Mouse (Mus musculus): Measurements from ENCODE around the gene Ralgapb.

DNA sequence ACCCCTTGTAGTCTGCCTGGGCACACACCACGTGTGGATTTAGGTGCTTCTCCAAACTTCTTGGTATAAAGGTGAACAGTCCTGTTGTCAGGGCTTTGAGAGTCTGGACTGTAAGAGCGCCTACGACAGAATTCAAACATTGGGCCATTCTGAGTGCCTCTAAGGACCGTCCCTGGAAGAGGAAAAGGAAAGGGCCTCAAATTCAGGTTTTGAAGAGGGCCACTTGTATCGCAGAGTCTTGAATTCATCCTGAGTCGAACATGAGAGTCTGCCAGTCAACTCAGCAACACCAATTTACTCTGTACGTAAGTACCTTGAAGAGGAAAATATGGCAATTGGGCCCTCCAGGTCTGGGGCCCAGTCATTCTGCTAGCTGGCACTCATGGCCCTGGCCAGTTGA lies 6.7 kb upstream of the Ralgapb start:
- no peak for TF ChIP-seq POLR2A (IDR thresholded peaks at IDR 0.05; ENCODE audit: extremely low read depth, insufficient read depth, low read length)
- no peak for TF ChIP-seq CTCF (IDR thresholded peaks at IDR 0.05; ENCODE audit: low read depth, low read length)

Measured in liver, adult 2 months (tissue).